14 mouse cellular contexts compared by ENCODE assay signal in genomic region chr13:46428964-46429363, GRCm38 (mm10). TPM values are rescaled to one million over a fixed set of nuclear protein-coding genes. Genes with fewer than 3 reads are reported as not detected.
DNase-seq lines count a peak whose midpoint lies in the region; ATAC-seq and TF ChIP-seq lines count a peak whose summit lies in the region.
"Had no signal": no experiment of that assay in that cellular context is flagged by ENCODE, and none has a peak within 500 bp of the region (broad histone marks: within the 10 kb centered on the region; RNA-seq: fewer than 3 reads in every experiment).

No protein-coding gene starts in this region.

- TF ChIP-seq EP300 in heart, adult 2 months (IDR thresholded peaks at IDR 0.05; ENCODE audit: insufficient read depth, low read depth, low read length), result no peak
- no peak for TF ChIP-seq EP300 in heart, postnatal 0 days (IDR thresholded peaks at IDR 0.05; ENCODE audit: low read depth)

- H3K9ac ChIP-seq in heart, adult 2 months (ENCODE audit: low read depth, low read length), result peak overlapping the region; percentile 52
- H3K9ac ChIP-seq in liver, embryonic 13.5 days, result no peak overlapping the region
- no peak overlapping the region for H3K9ac ChIP-seq in liver, embryonic 12.5 days
- peak overlapping the region; percentile 31 for H3K9ac ChIP-seq in heart, postnatal 0 days (replicated peaks; ENCODE audit: low read depth, low read length)
- H3K9ac ChIP-seq in neural tube, embryonic 12.5 days, result no peak overlapping the region
- H3K9ac ChIP-seq: forebrain, postnatal 0 days had no signal

- intact Hi-C loops in heart, adult 2 months (cut with DNase I), result loop anchor here (2.0 kb wide), 2 partner anchors 14 to 74 kb away; no protein-coding TSS in a partner anchor
- intact Hi-C loops in heart, postnatal 14 days (cut with DNase I), result loop anchor here (5.0 kb wide), 2 partner anchors 143 to 233 kb away; no protein-coding TSS in a partner anchor

- no peak for ATAC-seq in liver, embryonic 13.5 days (ENCODE audit: low read depth)
- no peak for ATAC-seq in liver, embryonic 12.5 days
- no peak for ATAC-seq in heart, postnatal 0 days (ENCODE audit: insufficient read depth, low read depth)
- ATAC-seq in neural tube, embryonic 12.5 days (ENCODE audit: low FRiP score, low read depth), result no peak
- ATAC-seq: forebrain, postnatal 0 days had no signal

- H3K36me3 ChIP-seq in heart, adult 2 months (ENCODE audit: control insufficient read depth, insufficient read depth, low read length), result peaks cover 40% of the 10 kb centered on the region
- H3K36me3 ChIP-seq in liver, embryonic 13.5 days, result no peaks in the 10 kb centered on the region
- H3K36me3 ChIP-seq in liver, embryonic 12.5 days, result no peaks in the 10 kb centered on the region
- peaks cover 18% of the 10 kb centered on the region for H3K36me3 ChIP-seq in heart, postnatal 0 days (replicated peaks; ENCODE audit: control insufficient read depth, insufficient read depth, low read length)
- peaks cover 23% of the 10 kb centered on the region for H3K36me3 ChIP-seq in neural tube, embryonic 12.5 days

- DNase-seq in heart, adult 2 months, result peak in 1 of 2 experiments; percentile 23
- no peak for DNase-seq in heart, postnatal 14 days
- no peak for DNase-seq in liver, embryonic 13.5 days
- DNase-seq in heart, postnatal 0 days (ENCODE audit: low spot score), result no peak
- DNase-seq in spleen, postnatal 4 days (ENCODE audit: low spot score in 2 of 2), result no peak
- DNase-seq in right cerebral cortex, postnatal 36 days (ENCODE audit: low spot score in 2 of 2), result no peak
- DNase-seq: adrenal gland, postnatal 36 days; cerebellum, adult 11-12 months; forebrain, postnatal 0 days; lung, postnatal 14 days; right cerebral cortex, adult 18-20 months had no signal

- TF ChIP-seq POLR2A in heart, adult 2 months (IDR thresholded peaks at IDR 0.05; ENCODE audit: insufficient read depth, low read depth, low read length), result no peak

- peak overlapping the region; percentile 21; the same call in 1 of the 2 replicates for H3K4me2 ChIP-seq in liver, embryonic 13.5 days
- no peak overlapping the region for H3K4me2 ChIP-seq in liver, embryonic 12.5 days
- 0 out of 2 replicates have a peak overlapping the region, but pooled peaks have one; percentile 10 for H3K4me2 ChIP-seq in heart, postnatal 0 days (ENCODE audit: low read depth, low read length)
- H3K4me2 ChIP-seq in neural tube, embryonic 12.5 days (replicated peaks), result 0 out of 2 replicates have a peak overlapping the region, but pooled peaks have one; percentile 19

- H3K79me2 ChIP-seq in heart, adult 2 months (replicated peaks; ENCODE audit: control insufficient read depth, insufficient read depth, low read length), result 0 out of 2 replicates have a peak, but pooled peaks cover 1% of the 10 kb centered on the region

- peaks cover 1% of the 10 kb centered on the region for H3K4me1 ChIP-seq in heart, adult 2 months (ENCODE audit: control insufficient read depth, insufficient read depth, low read length)
- no peaks in the 10 kb centered on the region for H3K4me1 ChIP-seq in liver, embryonic 13.5 days (replicated peaks)
- H3K4me1 ChIP-seq in liver, embryonic 12.5 days, result no peaks in the 10 kb centered on the region
- H3K4me1 ChIP-seq in heart, postnatal 0 days (ENCODE audit: control insufficient read depth, insufficient read depth), result peaks cover 17% of the 10 kb centered on the region; the same call in 1 of the 2 replicates
- H3K4me1 ChIP-seq in neural tube, embryonic 12.5 days, result no peaks in the 10 kb centered on the region; the same call in 1 of the 2 replicates

- peak overlapping the region; percentile 93 for H3K27ac ChIP-seq in heart, adult 2 months
- H3K27ac ChIP-seq in liver, embryonic 13.5 days, result no peak overlapping the region
- no peak overlapping the region for H3K27ac ChIP-seq in liver, embryonic 12.5 days
- peak overlapping the region; percentile 94 for H3K27ac ChIP-seq in heart, postnatal 0 days (ENCODE audit: low read depth)
- no peak overlapping the region for H3K27ac ChIP-seq in neural tube, embryonic 12.5 days
- H3K27ac ChIP-seq: kidney, postnatal 0 days had no signal

- no peaks in the 10 kb centered on the region for H3K27me3 ChIP-seq in heart, adult 2 months (ENCODE audit: control insufficient read depth, insufficient read depth, low read length)
- 0 out of 2 replicates have a peak, but pooled peaks cover 2% of the 10 kb centered on the region for H3K27me3 ChIP-seq in liver, embryonic 13.5 days
- peaks cover 5% of the 10 kb centered on the region for H3K27me3 ChIP-seq in liver, embryonic 12.5 days (replicated peaks)
- no peaks in the 10 kb centered on the region for H3K27me3 ChIP-seq in heart, postnatal 0 days (ENCODE audit: control insufficient read depth, insufficient read depth, low read length)
- H3K27me3 ChIP-seq in neural tube, embryonic 12.5 days (replicated peaks), result no peaks in the 10 kb centered on the region

- TF ChIP-seq CTCF in heart, adult 2 months (IDR thresholded peaks at IDR 0.05), result no peak
- no peak for TF ChIP-seq CTCF in heart, postnatal 0 days (IDR thresholded peaks at IDR 0.05; ENCODE audit: low read depth)

- H3K9me3 ChIP-seq in liver, embryonic 13.5 days (replicated peaks), result no peaks in the 10 kb centered on the region
- H3K9me3 ChIP-seq in liver, embryonic 12.5 days (replicated peaks), result no peaks in the 10 kb centered on the region
- H3K9me3 ChIP-seq in heart, postnatal 0 days (replicated peaks; ENCODE audit: control insufficient read depth, low read length), result no peaks in the 10 kb centered on the region
- no peaks in the 10 kb centered on the region for H3K9me3 ChIP-seq in neural tube, embryonic 12.5 days

- H3K4me3 ChIP-seq in heart, adult 2 months, result no peak overlapping the region
- no peak overlapping the region for H3K4me3 ChIP-seq in liver, embryonic 13.5 days (replicated peaks)
- no peak overlapping the region for H3K4me3 ChIP-seq in liver, embryonic 12.5 days
- no peak overlapping the region for H3K4me3 ChIP-seq in heart, postnatal 0 days (ENCODE audit: low read depth, low read length)
- no peak overlapping the region for H3K4me3 ChIP-seq in neural tube, embryonic 12.5 days

- WGBS in heart, adult 2 months, result 66% methylated on average over 22 of the region's 22 CpGs
- WGBS in liver, embryonic 13.5 days (ENCODE audit: insufficient replicate concordance), result 67% methylated on average over 22 of the region's 22 CpGs
- 70% methylated on average over 22 of the region's 22 CpGs for WGBS in liver, embryonic 12.5 days (ENCODE audit: insufficient replicate concordance)
- WGBS in heart, postnatal 0 days, result 52% methylated on average over 22 of the region's 22 CpGs
- WGBS in neural tube, embryonic 12.5 days, result 82% methylated on average over 22 of the region's 22 CpGs

RNA-seq across cellular contexts. Expression of gene Rbm24, which starts 10.7 kb away (rescaled TPM):
- total RNA-seq in heart, adult 2 months (2021), result 100 to 1,000 TPM; 176 to 182 TPM
- polyA plus RNA-seq in heart, adult 2 months (2012; rRNA removed), result 225 and 252 TPM in 2 replicates
- total RNA-seq in heart, postnatal 14 days (2021), result 100 to 1,000 TPM; 223 to 227 TPM
- 0.14 and 0.17 TPM in 2 replicates for polyA plus RNA-seq in liver, embryonic 13.5 days (2015; fragmentation: Nextera tagmentation; extraction: Ambion mirVana)
- polyA plus RNA-seq in liver, embryonic 12.5 days (2016; fragmentation: Nextera tagmentation; extraction: Ambion mirVana), result 0.13 and 0.63 TPM in 2 replicates
- 506 and 538 TPM in 2 replicates for total RNA-seq in heart, postnatal 0 days (2014; rRNA removed; ENCODE audit: low replicate concordance)
- 60.0 and 69.7 TPM in 2 replicates for polyA plus RNA-seq in heart, postnatal 0 days (2015; fragmentation: Nextera tagmentation; extraction: Ambion mirVana)
- polyA plus RNA-seq in neural tube, embryonic 12.5 days (2016; fragmentation: Nextera tagmentation; extraction: Ambion mirVana), result 5.8 and 7.7 TPM in 2 replicates

Comparison
In these comparisons a context has a peak if more than half of its experiments do, and no peak if none do; other contexts are left out.
1. H3K27ac ChIP-seq: peak in heart, adult 2 months (single experiment) and heart, postnatal 0 days (single experiment); none in liver, embryonic 13.5 days (single experiment), liver, embryonic 12.5 days (single experiment) and neural tube, embryonic 12.5 days (single experiment).
2. H3K9ac ChIP-seq: peak in heart, adult 2 months (single experiment) and heart, postnatal 0 days (single experiment); none in liver, embryonic 13.5 days (single experiment), liver, embryonic 12.5 days (single experiment) and neural tube, embryonic 12.5 days (single experiment).